In the genomic region with DNA sequence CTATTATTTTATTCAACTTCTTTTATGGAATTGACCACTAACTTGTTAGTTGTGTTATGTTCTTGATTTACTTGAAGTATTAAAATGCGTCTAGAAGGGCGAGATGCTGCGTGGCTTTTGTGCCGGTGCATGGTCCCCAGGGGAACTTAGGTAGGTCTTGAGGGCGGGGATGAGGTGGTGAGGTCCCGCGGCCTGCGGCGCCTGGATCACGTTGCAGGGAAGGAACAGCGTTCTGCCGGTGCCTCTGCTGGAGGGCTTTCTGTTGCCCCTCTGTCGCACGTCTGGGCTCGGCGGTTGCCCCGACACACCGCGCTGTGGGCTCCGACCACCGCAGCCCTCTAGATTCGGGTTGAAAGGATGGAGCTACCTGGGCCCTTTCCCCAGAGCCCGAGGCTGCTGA, we compare ENCODE assay signal across 26 mouse cellular contexts.
A peak's percentile ranks its signal among the peaks of the same experiment; 100 is the strongest.
DNase-seq lines count a peak whose midpoint lies in the region; ATAC-seq and TF ChIP-seq lines count a peak whose summit lies in the region.
"Had no signal": no experiment of that assay in that cellular context is flagged by ENCODE, and none has a peak within 500 bp of the region (broad histone marks: within the 10 kb centered on the region; RNA-seq: fewer than 3 reads in every experiment).

No protein-coding gene starts in this region.

- H3K27me3 ChIP-seq in heart, embryonic 14.5 days (ENCODE audit: control insufficient read depth, insufficient read depth, low read length) = no peaks in the 10 kb centered on the region
- H3K27me3 ChIP-seq in ES-Bruce4 (ENCODE audit: control insufficient read depth, insufficient read depth, low read length, poor library complexity, severe bottlenecking) = no peaks in the 10 kb centered on the region; the same call in 1 of the 2 replicates
- H3K27me3 ChIP-seq in MEL (ENCODE audit: control insufficient read depth in 1 of 2, insufficient read depth in 2 of 2, low read length in 2 of 2) = peaks cover 0 to 3% of the 10 kb centered on the region in 2 experiments; a peak in 2 of 4 replicates
- H3K27me3 ChIP-seq: CH12.LX; hindbrain, embryonic 13.5 days had no signal

- H3K9me3 ChIP-seq in heart, embryonic 14.5 days (ENCODE audit: control insufficient read depth, low read length) = no peaks in the 10 kb centered on the region
- H3K9me3 ChIP-seq in ES-Bruce4 (replicated peaks; ENCODE audit: control insufficient read depth, insufficient read depth, low read length, poor library complexity, severe bottlenecking) (no peaks in the 10 kb centered on the region), MEL (replicated peaks; ENCODE audit: insufficient read depth, low read length) (no peaks in the 10 kb centered on the region)
- H3K9me3 ChIP-seq: embryonic facial prominence, embryonic 13.5 days; forebrain, embryonic 10.5 days; hindbrain, embryonic 13.5 days; liver, embryonic 15.5 days had no signal

- TF ChIP-seq POLR2A in ES-Bruce4 (IDR thresholded peaks at IDR 0.05; ENCODE audit: insufficient read depth, low read length) (no peak), MEL (IDR thresholded peaks at IDR 0.05; ENCODE audit: control insufficient read depth in 1 of 2, insufficient read depth in 1 of 2, low read depth in 1 of 2, low read length in 2 of 2, poor library complexity in 1 of 2) (no peak)

- no peak for TF ChIP-seq RAD21 in MEL (IDR thresholded peaks at IDR 0.05; ENCODE audit: low read depth, low read length)

- H3K36me3 ChIP-seq in heart, embryonic 14.5 days (ENCODE audit: control insufficient read depth, insufficient read depth, low read length) = no peaks in the 10 kb centered on the region
- no peaks in the 10 kb centered on the region for H3K36me3 ChIP-seq in ES-Bruce4 (ENCODE audit: control insufficient read depth, insufficient read depth, low read length, poor library complexity, severe bottlenecking)
- H3K36me3 ChIP-seq in MEL (ENCODE audit: control insufficient read depth in 1 of 2, insufficient read depth in 2 of 2, low read length in 2 of 2) = no peaks in the 10 kb centered on the region
- H3K36me3 ChIP-seq: embryonic facial prominence, embryonic 13.5 days; forebrain, embryonic 10.5 days; hindbrain, embryonic 13.5 days; liver, embryonic 15.5 days had no signal

- no peak overlapping the region for H3K4me3 ChIP-seq in heart, embryonic 14.5 days (ENCODE audit: control insufficient read depth in 1 of 2, insufficient read depth in 1 of 2, low read depth in 1 of 2, low read length in 2 of 2)
- H3K4me3 ChIP-seq in ES-Bruce4 (ENCODE audit: low read depth, low read length) = peak overlapping the region; percentile 9
- no peak overlapping the region for H3K4me3 ChIP-seq in MEL (ENCODE audit: control insufficient read depth in 1 of 2, insufficient read depth in 1 of 2, low read depth in 2 of 2, low read length in 2 of 2)
- H3K4me3 ChIP-seq: embryonic facial prominence, embryonic 13.5 days; forebrain, embryonic 10.5 days; gastrocnemius, adult 2 months; hindbrain, embryonic 13.5 days; liver, embryonic 15.5 days had no signal

- TF ChIP-seq CTCF in ES-Bruce4 (IDR thresholded peaks at IDR 0.05; ENCODE audit: low read depth, low read length) (no peak), MEL (IDR thresholded peaks at IDR 0.05 in 2 of 3, conservative IDR thresholded peaks at IDR 0.05 in 1 of 3; ENCODE audit: control insufficient read depth in 1 of 3, insufficient read depth in 1 of 3, low read depth in 2 of 3, low read length in 3 of 3, poor library complexity in 1 of 3, severe bottlenecking in 1 of 3) (no peak)

- no peaks in the 10 kb centered on the region for H3K79me2 ChIP-seq in MEL (ENCODE audit: control insufficient read depth, insufficient read depth, low read length, poor library complexity)

- no peak overlapping the region for H3K9ac ChIP-seq in heart, embryonic 14.5 days (ENCODE audit: low read length)
- H3K9ac ChIP-seq in ES-Bruce4 (ENCODE audit: low read depth, poor library complexity, severe bottlenecking) = no peak overlapping the region
- H3K9ac ChIP-seq in MEL (ENCODE audit: control insufficient read depth, low read depth, low read length, poor library complexity, severe bottlenecking) = no peak overlapping the region
- H3K9ac ChIP-seq: embryonic facial prominence, embryonic 13.5 days; hindbrain, embryonic 13.5 days; liver, embryonic 15.5 days; lung, embryonic 14.5 days had no signal

- 54% methylated on average over 23 of the region's 23 CpGs for WGBS in heart, embryonic 14.5 days

- TF ChIP-seq EP300 in ES-Bruce4 (IDR thresholded peaks at IDR 0.05; ENCODE audit: insufficient read depth, low read depth, low read length) (no peak), MEL (IDR thresholded peaks at IDR 0.05; ENCODE audit: low read depth in 1 of 2, low read length in 2 of 2) (no peak)

- H3K4me2 ChIP-seq in heart, embryonic 14.5 days (ENCODE audit: low read length) = 0 out of 2 replicates have a peak overlapping the region, but pooled peaks have one; percentile 11
- H3K4me2 ChIP-seq: embryonic facial prominence, embryonic 13.5 days; hindbrain, embryonic 13.5 days; liver, embryonic 15.5 days; lung, embryonic 14.5 days had no signal

- DNase-seq in heart, adult 9 months (ENCODE audit: low spot score in 2 of 2) = no peak
- DNase-seq in MEL (ENCODE audit: low read depth, low spot score) = peak; percentile 3
- DNase-seq in ovary, adult 18-20 months (ENCODE audit: low spot score) = no peak
- no peak for DNase-seq in retina, embryonic 14.5 days (ENCODE audit: low spot score)
- DNase-seq: adrenal gland, postnatal 14 days; cerebellum, adult 11-12 months; cerebellum, adult 9-11 months; gastrocnemius, adult 2 months; gastrocnemius, postnatal 36 days; heart, postnatal 36 days; kidney, adult 9 months; kidney, postnatal 10 days; layer of hippocampus, postnatal 36 days; lung, embryonic 14.5 days; lung, postnatal 14 days; right cerebral cortex, postnatal 4 days had no signal

- peaks cover 5 to 22% of the 10 kb centered on the region in 2 experiments for H3K4me1 ChIP-seq in heart, embryonic 14.5 days (ENCODE audit: control insufficient read depth in 2 of 2, insufficient read depth in 2 of 2, low read length in 2 of 2)
- no peaks in the 10 kb centered on the region for H3K4me1 ChIP-seq in ES-Bruce4 (ENCODE audit: control insufficient read depth, insufficient read depth, low read length)
- H3K4me1 ChIP-seq in MEL (ENCODE audit: control insufficient read depth in 1 of 2, insufficient read depth in 2 of 2, low read length in 2 of 2) = no peaks in the 10 kb centered on the region
- H3K4me1 ChIP-seq: embryonic facial prominence, embryonic 13.5 days; hindbrain, embryonic 13.5 days; liver, embryonic 15.5 days had no signal

- no peak overlapping the region for H3K27ac ChIP-seq in heart, embryonic 14.5 days (replicated peaks in 1 of 2; ENCODE audit: control insufficient read depth in 1 of 2, insufficient read depth in 1 of 2, low read depth in 2 of 2, low read length in 2 of 2)
- H3K27ac ChIP-seq in ES-Bruce4 (ENCODE audit: insufficient read depth, low read length) (no peak overlapping the region), MEL (ENCODE audit: control insufficient read depth, low read depth, low read length) (no peak overlapping the region)
- H3K27ac ChIP-seq: embryonic facial prominence, embryonic 13.5 days; forebrain, embryonic 10.5 days; gastrocnemius, adult 2 months; hindbrain, embryonic 13.5 days; liver, embryonic 15.5 days had no signal

- ATAC-seq in heart, embryonic 14.5 days (ENCODE audit: insufficient number of reproducible peaks, insufficient read depth, low FRiP score, low read depth) = no peak
- ATAC-seq: forebrain, embryonic 16.5 days; intestine, postnatal 0 days; midbrain, embryonic 16.5 days had no signal

TF ChIP-seq in MEL, 35 proteins besides CTCF, POLR2A, EP300 and RAD21:
- TF ChIP-seq POLR2AphosphoS5 (IDR thresholded peaks at IDR 0.05; ENCODE audit: borderline replicate concordance, low read depth, low read length) = no peak
- no peak for TF ChIP-seq SIN3A (IDR thresholded peaks at IDR 0.05; ENCODE audit: low read length)
- no peak for TF ChIP-seq MAFK (IDR thresholded peaks at IDR 0.05; ENCODE audit: borderline replicate concordance, low read depth, low read length)
- no peak for TF ChIP-seq KAT2A (conservative IDR thresholded peaks at IDR 0.05; ENCODE audit: low read depth, low read length)
- TF ChIP-seq GABPA (IDR thresholded peaks at IDR 0.05; ENCODE audit: low read depth, low read length) = no peak
- TF ChIP-seq ELF1 (IDR thresholded peaks at IDR 0.05; ENCODE audit: low read depth, low read length) = no peak
- no peak for TF ChIP-seq JUND (IDR thresholded peaks at IDR 0.05; ENCODE audit: low read depth, low read length)
- no peak for TF ChIP-seq TBP (IDR thresholded peaks at IDR 0.05; ENCODE audit: low read depth, low read length)
- no peak for TF ChIP-seq BHLHE40 (IDR thresholded peaks at IDR 0.05; ENCODE audit: borderline replicate concordance, low read depth, low read length)
- no peak for TF ChIP-seq ETS1 (IDR thresholded peaks at IDR 0.05; ENCODE audit: low read depth, low read length)
- TF ChIP-seq MAZ (IDR thresholded peaks at IDR 0.05; ENCODE audit: low read depth, low read length) = no peak
- no peak for TF ChIP-seq CHD2 (IDR thresholded peaks at IDR 0.05; ENCODE audit: low read length)
- no peak for TF ChIP-seq MYB (IDR thresholded peaks at IDR 0.05; ENCODE audit: low read depth, low read length)
- TF ChIP-seq TAL1 (IDR thresholded peaks at IDR 0.05; ENCODE audit: low read length) = no peak
- TF ChIP-seq USF1 (IDR thresholded peaks at IDR 0.05; ENCODE audit: low read depth, low read length) = no peak
- no peak for TF ChIP-seq ZC3H11A (IDR thresholded peaks at IDR 0.05; ENCODE audit: low read depth, low read length)
- TF ChIP-seq SMC3 (IDR thresholded peaks at IDR 0.05; ENCODE audit: low read depth, low read length) = no peak
- TF ChIP-seq CHD1 (IDR thresholded peaks at IDR 0.05; ENCODE audit: low read depth, low read length) = no peak
- TF ChIP-seq RCOR1 (IDR thresholded peaks at IDR 0.05; ENCODE audit: low read depth, low read length) = no peak
